Comparison of ENCODE assay signal across 12 mouse cellular contexts in the genomic region with DNA sequence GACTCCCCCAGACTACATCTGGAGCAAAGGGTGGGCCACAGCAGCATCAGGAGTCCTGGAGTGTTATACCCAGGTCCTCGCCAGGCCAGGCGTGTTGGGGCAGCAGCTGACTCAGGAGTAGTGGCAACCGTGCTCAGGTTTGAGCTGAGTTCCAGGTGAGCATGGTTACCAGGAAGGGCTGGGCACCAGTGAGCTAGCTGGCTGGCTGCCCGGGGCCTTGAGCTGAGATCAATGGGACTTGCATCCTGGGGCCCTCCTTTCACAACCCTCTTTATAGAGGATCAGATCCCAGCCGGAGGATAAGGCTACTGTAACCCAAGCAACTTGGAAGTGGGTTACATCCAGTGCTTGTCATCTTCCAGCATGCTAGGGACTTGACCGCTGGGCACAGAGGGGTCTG. TPM values are rescaled to one million over a fixed set of nuclear protein-coding genes. Genes with fewer than 3 reads are reported as not detected.
DNase-seq lines count a peak whose midpoint lies in the region; ATAC-seq lines count a peak whose summit lies in the region.
"Had no signal": no experiment of that assay in that cellular context is flagged by ENCODE, and none has a peak within 500 bp of the region (broad histone marks: within the 10 kb centered on the region; RNA-seq: fewer than 3 reads in every experiment).

No protein-coding gene starts in this region.

- 55% methylated on average over 6 of the region's 6 CpGs for WGBS in liver, embryonic 13.5 days (ENCODE audit: insufficient replicate concordance)

- peaks cover 45% of the 10 kb centered on the region for H3K4me1 ChIP-seq in liver, embryonic 13.5 days (replicated peaks)

- peak overlapping the region; percentile 39; the same call in 1 of the 2 replicates for H3K4me2 ChIP-seq in liver, embryonic 13.5 days
- H3K4me2 ChIP-seq: embryonic facial prominence, embryonic 13.5 days; heart, embryonic 15.5 days; midbrain, embryonic 12.5 days had no signal

- peak; percentile 27; the same call in 1 of the 2 replicates for ATAC-seq in liver, embryonic 13.5 days (ENCODE audit: low read depth)

- peaks cover 33% of the 10 kb centered on the region for H3K27me3 ChIP-seq in liver, embryonic 13.5 days

- peak overlapping the region; percentile 75 for H3K27ac ChIP-seq in liver, embryonic 13.5 days
- H3K27ac ChIP-seq: heart, embryonic 15.5 days; midbrain, embryonic 12.5 days had no signal

- 0 out of 2 replicates have a peak overlapping the region, but pooled peaks have one; percentile 2 for H3K4me3 ChIP-seq in liver, embryonic 13.5 days (replicated peaks)
- H3K4me3 ChIP-seq: embryonic facial prominence, embryonic 13.5 days; heart, embryonic 15.5 days; midbrain, embryonic 12.5 days had no signal

- peaks cover 6% of the 10 kb centered on the region; the same call in 1 of the 2 replicates for H3K36me3 ChIP-seq in liver, embryonic 13.5 days
- H3K36me3 ChIP-seq: embryonic facial prominence, embryonic 13.5 days; heart, embryonic 15.5 days; midbrain, embryonic 12.5 days had no signal

- H3K9me3 ChIP-seq in liver, embryonic 13.5 days (replicated peaks): no peaks in the 10 kb centered on the region
- H3K9me3 ChIP-seq: embryonic facial prominence, embryonic 13.5 days; heart, embryonic 15.5 days; midbrain, embryonic 12.5 days had no signal

- peak; percentile 55 for DNase-seq in testis, postnatal 10 days (ENCODE audit: low spot score)
- DNase-seq in testis, postnatal 14 days (ENCODE audit: low spot score): no peak
- DNase-seq in kidney, adult 8-10 months: peak; percentile 40 to 49
- no peak for DNase-seq in liver, embryonic 13.5 days
- peak; percentile 60 to 78 for DNase-seq in urinary bladder, postnatal 36 days (ENCODE audit: low spot score in 2 of 2)
- no peak for DNase-seq in spleen, adult 12 weeks (ENCODE audit: low spot score)
- no peak for DNase-seq in spleen, adult 18-20 months
- DNase-seq: cerebellum, adult 8-10 months; left cerebral cortex, postnatal 4 days had no signal

- H3K9ac ChIP-seq in liver, embryonic 13.5 days: no peak overlapping the region
- H3K9ac ChIP-seq: heart, embryonic 15.5 days; midbrain, embryonic 12.5 days had no signal

RNA-seq across cellular contexts. Expression of a gene that starts 5.6 kb away (rescaled TPM):
- polyA plus RNA-seq in liver, embryonic 13.5 days (2015; fragmentation: Nextera tagmentation; extraction: Ambion mirVana): 44.1 and 55.5 TPM in 2 replicates

Comparison
In these comparisons a context has a peak if more than half of its experiments do, and no peak if none do; other contexts are left out.
1. DNase-seq: peak in testis, postnatal 10 days (single experiment), kidney, adult 8-10 months (2 of 2) and urinary bladder, postnatal 36 days (2 of 2); none in testis, postnatal 14 days (single experiment), liver, embryonic 13.5 days (single experiment), spleen, adult 12 weeks (single experiment) and spleen, adult 18-20 months (0 of 2).